Mouse (Mus musculus): ENCODE data around the gene Xylt1. TPM values are rescaled to one million over a fixed set of nuclear protein-coding genes. Genes with fewer than 3 reads are reported as not detected.

Gene Xylt1
- total and polyA plus RNA-seq, 3 experiments, result 9.0 to 13.3 TPM; not detected in 1

- Histone ChIP-seq H3K79me2 (ENCODE audit: control insufficient read depth, insufficient read depth, low read length, poor library complexity) (peaks cover 49% of the 10 kb centered on the region), H3K27me3 (ENCODE audit: control insufficient read depth in 1 of 2, insufficient read depth in 2 of 2, low read length in 2 of 2) (no peaks in the 10 kb centered on the region), H3K4me3 (ENCODE audit: control insufficient read depth in 1 of 2, insufficient read depth in 1 of 2, low read depth in 2 of 2, low read length in 2 of 2) (peak overlapping the region; percentile 71 to 99), H3K4me1 (ENCODE audit: control insufficient read depth in 1 of 2, insufficient read depth in 2 of 2, low read length in 2 of 2) (peaks cover 18 to 39% of the 10 kb centered on the region in 2 experiments), H3K27ac (ENCODE audit: control insufficient read depth, low read depth, low read length) (peak overlapping the region; percentile 76), H3K9me3 (replicated peaks; ENCODE audit: insufficient read depth, low read length) (no peaks in the 10 kb centered on the region), H3K36me3 (ENCODE audit: control insufficient read depth in 1 of 2, insufficient read depth in 2 of 2, low read length in 2 of 2) (peaks cover 0 to 34% of the 10 kb centered on the region in 2 experiments; a peak in 3 of 4 replicates), H3K9ac (ENCODE audit: control insufficient read depth, low read depth, low read length, poor library complexity, severe bottlenecking) (peak overlapping the region; percentile 73)
- DNase-seq (ENCODE audit: low read depth, low spot score), result peak; percentile 90
- TF ChIP-seq MXI1 (IDR thresholded peaks at IDR 0.05; ENCODE audit: low read depth, low read length), result peak; percentile 93
- TF ChIP-seq ZMIZ1 (IDR thresholded peaks at IDR 0.05; ENCODE audit: low read depth, low read length), result peak; percentile 82; the same call in 1 of the 2 replicates
- no peak for TF ChIP-seq KAT2A (conservative IDR thresholded peaks at IDR 0.05; ENCODE audit: low read depth, low read length)
- peak; percentile 87 for TF ChIP-seq TBP (IDR thresholded peaks at IDR 0.05; ENCODE audit: low read depth, low read length)
- TF ChIP-seq UBTF (IDR thresholded peaks at IDR 0.05; ENCODE audit: borderline replicate concordance, insufficient read depth, low read depth, low read length), result no peak
- TF ChIP-seq EP300 (IDR thresholded peaks at IDR 0.05; ENCODE audit: low read depth in 1 of 2, low read length in 2 of 2), result peak; percentile 81 to 82
- TF ChIP-seq POLR2A (IDR thresholded peaks at IDR 0.05; ENCODE audit: control insufficient read depth in 1 of 2, insufficient read depth in 1 of 2, low read depth in 1 of 2, low read length in 2 of 2, poor library complexity in 1 of 2), result peak in 1 of 2 experiments; percentile 53; a peak in 2 of 4 replicates
- no peak for TF ChIP-seq USF1 (IDR thresholded peaks at IDR 0.05; ENCODE audit: low read depth, low read length)
- TF ChIP-seq MAZ (IDR thresholded peaks at IDR 0.05; ENCODE audit: low read depth, low read length), result peak; percentile 87; the same call in 1 of the 2 replicates
- no peak for TF ChIP-seq ZKSCAN1 (IDR thresholded peaks at IDR 0.05; ENCODE audit: low read depth, low read length)
- TF ChIP-seq MAFK (IDR thresholded peaks at IDR 0.05; ENCODE audit: borderline replicate concordance, low read depth, low read length), result no peak
- TF ChIP-seq RCOR1 (IDR thresholded peaks at IDR 0.05; ENCODE audit: low read depth, low read length), result peak; percentile 50; the same call in 1 of the 2 replicates
- peak; percentile 81 for TF ChIP-seq ZNF384 (IDR thresholded peaks at IDR 0.05; ENCODE audit: low read depth, low read length)
- TF ChIP-seq POLR2AphosphoS5 (IDR thresholded peaks at IDR 0.05; ENCODE audit: borderline replicate concordance, low read depth, low read length), result no peak
- TF ChIP-seq TAL1 (IDR thresholded peaks at IDR 0.05; ENCODE audit: low read length), result no peak
- TF ChIP-seq HCFC1 (IDR thresholded peaks at IDR 0.05; ENCODE audit: low read depth, low read length), result 0 out of 2 replicates have a peak, but pooled peaks have one; percentile 27
- 0 out of 2 replicates have a peak, but pooled peaks have one; percentile 23 for TF ChIP-seq MEF2A (IDR thresholded peaks at IDR 0.05; ENCODE audit: extremely low read depth, insufficient replicate concordance, low read depth, low read length, poor library complexity, severe bottlenecking)
- TF ChIP-seq E2F4 (IDR thresholded peaks at IDR 0.05; ENCODE audit: borderline replicate concordance, low read depth, low read length), result no peak
- no peak; the same call in 1 of the 2 replicates for TF ChIP-seq MYB (IDR thresholded peaks at IDR 0.05; ENCODE audit: low read depth, low read length)
- TF ChIP-seq NELFE (IDR thresholded peaks at IDR 0.05; ENCODE audit: low read depth, low read length), result peak; percentile 47; the same call in 1 of the 2 replicates
- TF ChIP-seq GABPA (IDR thresholded peaks at IDR 0.05; ENCODE audit: low read depth, low read length), result no peak
- TF ChIP-seq MAX (IDR thresholded peaks at IDR 0.05; ENCODE audit: low read length), result peak; percentile 79
- peak; percentile 40; the same call in 1 of the 2 replicates for TF ChIP-seq ELF1 (IDR thresholded peaks at IDR 0.05; ENCODE audit: low read depth, low read length)
- peak; percentile 23; the same call in 1 of the 2 replicates for TF ChIP-seq RAD21 (IDR thresholded peaks at IDR 0.05; ENCODE audit: low read depth, low read length)
- TF ChIP-seq ETS1 (IDR thresholded peaks at IDR 0.05; ENCODE audit: low read depth, low read length), result peak; percentile 87
- TF ChIP-seq SMC3 (IDR thresholded peaks at IDR 0.05; ENCODE audit: low read depth, low read length), result 0 out of 2 replicates have a peak, but pooled peaks have one; percentile 13
- no peak for TF ChIP-seq NRF1 (IDR thresholded peaks at IDR 0.05; ENCODE audit: insufficient read depth, low read depth, low read length, poor library complexity, severe bottlenecking)
- TF ChIP-seq USF2 (IDR thresholded peaks at IDR 0.05; ENCODE audit: borderline replicate concordance in 1 of 2, insufficient read depth in 1 of 2, low read depth in 1 of 2, low read length in 2 of 2), result no peak
- TF ChIP-seq ZC3H11A (IDR thresholded peaks at IDR 0.05; ENCODE audit: low read depth, low read length), result no peak
- TF ChIP-seq POLR2AphosphoS2 (IDR thresholded peaks at IDR 0.05; ENCODE audit: low read length), result 0 out of 2 replicates have a peak, but pooled peaks have one; percentile 35
- TF ChIP-seq SIN3A (IDR thresholded peaks at IDR 0.05; ENCODE audit: low read length), result peak; percentile 90
- TF ChIP-seq JUND (IDR thresholded peaks at IDR 0.05; ENCODE audit: low read depth, low read length), result no peak
- TF ChIP-seq MYC (IDR thresholded peaks at IDR 0.05; ENCODE audit: low read depth, low read length), result peak; percentile 91
- peak; percentile 31; the same call in 1 of the 2 replicates for TF ChIP-seq CHD2 (IDR thresholded peaks at IDR 0.05; ENCODE audit: low read length)
Observed at GRCm38 (mm10) chr7:117383147-117383940, 2.6 kb downstream of the Xylt1 start.

Measured in MEL (cell line).